Mouse (Mus musculus) urinary bladder, postnatal 10 days (tissue): ENCODE measurements around the gene Zfp39.

Experiments
- DNase-seq: peaks from one replicate; pipeline ENCODE4 v3.0.0; 2022; ENCODE audit warnings: low spot score

The Zfp39 gene

GRCm38 (mm10) chr11:58903511-58904409 is at the start of gene Zfp39:
Gene Zfp39 (minus strand): TSS chr11:58904225.
- DNase-seq, result peak; percentile 84

GRCm38 (mm10) chr11:58953351-58954169 is 49.5 kb upstream of the Zfp39 start:
- no peak for DNase-seq

- DNase-seq, result no peak
These were observed 47.2 kb upstream of the Zfp39 start for GRCm38 (mm10) chr11:58951210-58951609.

- no peak for DNase-seq
These were observed 45.7 kb upstream of the Zfp39 start for GRCm38 (mm10) chr11:58949480-58950431.

DNA sequence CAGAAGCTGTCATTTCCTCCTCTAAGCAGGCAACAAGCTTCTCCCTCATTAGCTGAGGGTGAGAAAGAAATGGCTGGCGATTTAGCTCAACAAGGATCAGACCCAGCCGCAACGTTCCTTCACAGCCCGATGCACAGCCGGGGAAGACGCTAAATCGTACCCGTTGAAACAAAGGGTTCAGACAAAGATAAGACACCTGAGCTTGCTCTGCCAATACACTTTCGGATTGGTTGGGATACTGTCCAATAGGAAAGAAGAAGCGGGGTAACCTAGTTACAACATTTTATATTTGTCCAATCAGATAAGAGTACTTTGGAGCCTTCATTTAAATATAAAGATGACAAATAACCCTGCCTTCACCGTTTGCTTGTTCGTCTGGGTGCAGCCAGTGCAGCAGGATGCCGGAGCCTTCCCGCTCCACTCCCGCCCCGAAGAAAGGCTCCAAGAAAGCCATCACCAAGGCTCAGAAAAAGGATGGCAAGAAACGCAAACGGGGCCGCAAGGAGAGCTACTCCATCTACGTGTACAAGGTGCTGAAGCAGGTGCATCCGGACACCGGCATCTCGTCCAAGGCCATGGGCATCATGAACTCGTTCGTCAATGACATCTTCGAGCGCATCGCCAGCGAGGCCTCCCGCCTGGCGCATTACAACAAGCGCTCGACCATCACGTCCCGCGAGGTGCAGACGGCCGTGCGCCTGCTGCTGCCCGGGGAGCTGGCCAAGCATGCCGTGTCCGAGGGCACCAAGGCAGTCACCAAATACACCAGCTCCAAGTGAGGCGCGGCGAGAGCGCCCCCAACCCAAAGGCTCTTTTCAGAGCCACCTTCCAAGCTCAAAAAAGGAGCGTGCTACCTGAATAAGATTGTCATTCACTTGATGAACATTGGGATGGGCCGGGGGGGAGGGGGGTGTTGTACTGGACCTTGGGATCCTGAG is 44.8 kb upstream of the Zfp39 start, which contains the start of gene Hist3h2ba:
Gene Hist3h2ba (plus strand): TSS at position 379 of the 938 bp plus-strand sequence.
- no peak for DNase-seq

DNA sequence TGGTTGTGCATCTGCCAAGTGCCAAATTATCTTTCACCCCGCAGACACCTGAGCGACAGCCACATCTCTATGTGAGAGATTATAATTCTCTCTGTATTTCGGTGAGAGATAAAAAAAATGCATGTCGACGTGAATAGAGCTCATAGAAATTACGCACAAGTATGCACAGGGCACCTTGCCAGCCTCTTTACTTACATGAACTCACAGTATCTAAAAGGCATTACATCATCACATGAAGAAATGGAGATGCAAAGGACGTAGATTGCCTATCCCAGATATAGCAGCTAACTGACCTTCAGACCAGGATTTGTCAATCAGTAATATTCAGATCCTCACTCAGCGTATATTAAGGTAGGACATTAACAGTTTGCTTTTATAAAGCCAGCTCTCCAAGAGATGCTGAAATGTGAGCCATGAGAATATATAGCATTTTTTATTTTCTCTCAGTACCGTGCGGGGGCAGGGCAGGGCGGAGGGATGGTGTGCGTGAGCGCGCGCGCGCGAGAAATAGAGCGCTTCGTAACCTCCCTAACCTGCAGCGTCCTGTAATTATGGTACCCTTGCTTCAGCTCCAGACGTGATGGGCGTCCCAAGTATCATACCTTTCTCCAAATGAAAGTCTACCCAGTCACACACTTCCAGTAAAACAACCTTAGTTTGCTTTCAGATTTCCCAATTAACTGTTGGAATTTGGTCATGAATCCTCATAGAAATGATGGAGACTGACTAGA is 43.9 kb upstream of the Zfp39 start:
- no peak for DNase-seq

DNA sequence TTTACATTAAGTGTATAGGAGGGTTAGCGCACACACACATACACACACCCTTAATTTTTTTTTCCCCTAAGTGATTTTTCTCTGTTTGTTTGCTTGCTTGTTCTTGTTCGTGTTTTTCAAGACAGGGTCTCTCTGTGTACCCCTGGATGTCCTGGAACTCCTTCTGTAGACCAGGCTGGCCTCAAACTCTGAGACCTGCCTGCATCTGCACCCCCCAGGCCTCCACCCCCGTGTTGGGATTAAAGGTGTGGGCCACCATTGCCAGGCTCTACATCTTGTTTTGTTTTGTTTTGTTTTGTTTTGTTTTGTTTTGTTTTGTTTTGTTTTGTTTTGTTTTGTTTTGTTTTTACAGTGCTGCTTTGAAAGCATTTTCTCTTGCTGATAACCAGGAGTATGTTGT is 43.3 kb upstream of the Zfp39 start:
- DNase-seq, result no peak

GRCm38 (mm10) chr11:58944136-58944535 is 40.1 kb upstream of the Zfp39 start:
- DNase-seq, result no peak

GRCm38 (mm10) chr11:58939088-58939439 is 35.0 kb upstream of the Zfp39 start:
- DNase-seq, result no peak

DNA sequence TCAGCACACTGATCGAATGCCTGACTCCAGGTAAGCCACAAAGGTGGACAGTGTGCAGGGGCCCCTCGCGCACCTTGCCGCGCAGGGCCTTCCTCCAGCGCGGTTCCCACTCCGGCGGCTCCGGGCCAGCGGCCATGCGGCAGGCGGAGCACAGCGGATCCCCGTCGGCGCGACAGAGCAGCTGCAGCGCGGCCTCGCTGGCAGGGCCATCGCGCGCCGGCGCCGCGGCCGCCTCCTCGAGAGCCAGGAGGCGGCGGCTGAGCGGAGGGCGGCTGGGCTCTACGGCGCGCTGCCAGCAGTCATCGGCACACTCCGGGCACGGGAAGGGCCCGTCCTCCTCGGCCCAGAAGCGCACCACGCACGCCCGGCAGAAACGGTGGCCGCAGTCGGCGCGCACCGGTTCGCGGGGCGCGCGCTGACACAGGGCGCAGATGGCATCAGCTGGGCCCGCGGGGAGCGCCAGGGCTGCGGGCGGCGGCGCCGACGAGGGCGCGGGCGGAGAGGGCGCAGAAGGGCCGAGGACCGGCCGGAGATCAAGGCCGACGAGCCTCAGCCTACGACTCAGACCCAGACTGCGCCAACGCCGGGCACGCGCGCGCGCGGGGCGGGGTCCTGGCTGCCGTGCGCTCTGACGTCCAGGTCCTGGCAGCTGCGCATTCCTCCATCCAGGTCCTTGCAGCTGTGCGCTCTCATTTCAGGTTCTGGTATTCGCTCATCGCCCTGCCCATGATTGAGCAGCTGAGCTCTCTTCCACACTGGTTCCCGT is 34.5 kb upstream of the Zfp39 start, which contains the start of gene Rnf187:
Gene Rnf187 (minus strand): TSS at position 595 of the 766 bp plus-strand sequence.
- DNase-seq, result peak; percentile 51

DNA sequence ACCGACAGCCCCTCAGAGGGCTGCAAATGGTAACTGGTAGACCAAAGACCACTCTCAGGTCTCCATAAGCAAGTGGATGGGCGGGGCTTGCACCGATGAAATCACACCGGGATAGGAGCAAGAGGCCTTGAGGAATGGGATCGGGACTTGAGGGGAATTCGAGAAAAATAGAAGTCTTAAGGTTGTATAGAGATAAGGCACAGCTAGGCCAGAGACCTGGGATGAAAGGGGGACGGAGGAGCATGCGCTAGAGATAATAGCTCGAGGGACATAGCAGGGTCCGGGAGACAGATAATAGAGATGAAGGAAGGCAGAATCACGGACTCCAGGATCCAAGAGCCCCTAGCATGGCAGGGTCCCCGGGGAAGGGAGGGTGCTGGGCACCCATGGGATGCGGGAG is 33.9 kb upstream of the Zfp39 start:
- no peak for DNase-seq

DNA sequence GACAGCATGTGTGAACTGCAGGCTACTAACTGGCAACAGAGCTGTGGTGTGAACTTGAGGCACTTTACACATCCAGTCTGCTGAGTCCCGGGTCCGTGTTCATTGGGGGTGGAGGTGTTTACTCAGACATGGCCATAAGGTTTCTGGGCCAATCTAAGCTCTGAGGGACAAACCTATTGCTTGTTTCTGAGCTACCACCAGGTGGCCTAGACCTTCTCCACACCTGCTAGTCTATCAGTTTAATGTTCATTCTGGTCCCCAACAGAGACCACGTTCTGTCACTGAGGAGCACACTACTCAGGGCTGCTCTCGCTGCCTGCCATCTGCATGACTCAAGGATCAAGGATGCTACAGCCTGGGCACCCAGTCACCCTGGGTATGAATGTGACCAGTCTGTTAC is 27.6 kb upstream of the Zfp39 start:
- DNase-seq, result no peak

- no peak for DNase-seq
These were observed 26.2 kb upstream of the Zfp39 start for GRCm38 (mm10) chr11:58930254-58930653.

DNA sequence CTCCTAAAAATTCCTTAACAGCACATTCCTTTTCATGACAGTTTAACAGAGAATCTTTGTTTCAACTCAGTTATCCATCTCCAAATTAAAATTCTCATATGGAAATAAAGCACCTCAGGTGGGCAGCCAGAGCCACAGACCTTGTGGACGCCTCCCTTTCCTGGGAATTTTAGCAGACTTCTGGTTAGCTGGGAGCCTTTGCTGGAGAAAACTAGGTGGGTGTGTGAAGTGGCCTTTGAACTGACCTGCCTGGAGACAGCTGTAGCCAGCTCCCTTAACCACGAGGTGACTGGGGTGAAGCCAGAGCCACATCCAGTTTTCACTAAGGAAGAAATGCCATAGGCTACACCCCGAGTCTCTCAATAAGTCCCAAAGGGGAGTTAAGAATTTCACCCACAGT is 25.6 kb upstream of the Zfp39 start:
- DNase-seq, result no peak

GRCm38 (mm10) chr11:58929055-58929454 is 25.0 kb upstream of the Zfp39 start:
- DNase-seq, result no peak

GRCm38 (mm10) chr11:58927790-58928651 is 24.0 kb upstream of the Zfp39 start:
- no peak for DNase-seq

DNA sequence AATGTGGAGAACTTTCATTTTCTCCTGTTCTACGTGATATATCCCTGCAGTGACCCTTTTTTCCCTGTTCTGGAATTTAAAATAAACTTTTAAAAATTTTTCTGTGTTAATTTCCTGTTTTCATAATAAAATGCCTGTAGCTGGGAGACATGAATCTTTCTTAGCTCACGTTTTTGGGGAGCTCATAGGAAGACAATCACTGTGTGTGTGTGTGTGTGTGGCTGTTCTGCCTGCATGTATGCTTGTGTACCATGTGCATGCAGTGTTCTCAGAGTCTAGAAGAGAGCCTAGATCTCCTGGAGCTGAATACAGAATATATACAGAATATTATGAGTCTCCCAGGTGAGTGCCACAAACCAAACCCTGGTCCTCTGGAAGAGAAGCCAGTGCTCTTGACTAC is 23.0 kb upstream of the Zfp39 start:
- DNase-seq, result no peak

GRCm38 (mm10) chr11:58926651-58927050 is 22.6 kb upstream of the Zfp39 start:
- DNase-seq, result no peak
